ENCODE assay signal across 24 mouse cellular contexts in the genomic region with DNA sequence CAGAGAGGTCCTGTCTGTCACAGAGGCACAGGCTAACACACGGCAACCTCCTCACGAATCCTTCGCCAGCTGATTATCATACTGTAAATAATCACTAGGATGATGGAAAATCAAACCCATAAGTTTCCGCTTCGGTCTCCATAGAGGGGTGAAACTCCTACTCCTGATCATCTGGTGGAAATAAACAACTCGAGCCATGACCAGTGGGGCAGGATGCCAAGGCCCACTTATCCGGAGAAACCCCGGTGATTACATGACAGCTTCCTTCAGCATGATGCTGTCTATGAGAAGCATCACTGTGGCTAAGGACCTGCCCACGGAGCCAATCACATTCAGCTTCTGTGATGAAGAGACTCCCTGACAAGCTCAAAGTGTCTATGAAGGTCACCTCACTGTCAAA.
DNase-seq lines count a peak whose midpoint lies in the region; ATAC-seq lines count a peak whose summit lies in the region.
"Had no signal": no experiment of that assay in that cellular context is flagged by ENCODE, and none has a peak within 500 bp of the region (broad histone marks: within the 10 kb centered on the region; RNA-seq: fewer than 3 reads in every experiment).

No protein-coding gene starts in this region.

- no peaks in the 10 kb centered on the region for H3K36me3 ChIP-seq in embryonic facial prominence, embryonic 12.5 days
- no peaks in the 10 kb centered on the region for H3K36me3 ChIP-seq in embryonic facial prominence, embryonic 10.5 days (replicated peaks)
- H3K36me3 ChIP-seq in embryonic facial prominence, embryonic 13.5 days: no peaks in the 10 kb centered on the region
- H3K36me3 ChIP-seq: forebrain, embryonic 10.5 days; G1E; hindbrain, embryonic 12.5 days; hindbrain, embryonic 15.5 days had no signal

- H3K27me3 ChIP-seq in embryonic facial prominence, embryonic 12.5 days: no peaks in the 10 kb centered on the region
- H3K27me3 ChIP-seq in embryonic facial prominence, embryonic 10.5 days (replicated peaks; ENCODE audit: low read depth, poor library complexity, severe bottlenecking): no peaks in the 10 kb centered on the region
- no peaks in the 10 kb centered on the region for H3K27me3 ChIP-seq in embryonic facial prominence, embryonic 13.5 days
- H3K27me3 ChIP-seq: CH12.LX; forebrain, embryonic 13.5 days; hindbrain, embryonic 12.5 days; hindbrain, embryonic 15.5 days; Patski had no signal

- no peaks in the 10 kb centered on the region for H3K4me1 ChIP-seq in embryonic facial prominence, embryonic 12.5 days
- H3K4me1 ChIP-seq in embryonic facial prominence, embryonic 10.5 days: 0 out of 2 replicates have a peak, but pooled peaks cover 4% of the 10 kb centered on the region
- H3K4me1 ChIP-seq in embryonic facial prominence, embryonic 13.5 days: peaks cover 18% of the 10 kb centered on the region
- H3K4me1 ChIP-seq: forebrain, embryonic 10.5 days; forebrain, embryonic 13.5 days; hindbrain, embryonic 12.5 days; hindbrain, embryonic 15.5 days had no signal

- no peaks in the 10 kb centered on the region for H3K9me3 ChIP-seq in embryonic facial prominence, embryonic 12.5 days
- no peaks in the 10 kb centered on the region for H3K9me3 ChIP-seq in embryonic facial prominence, embryonic 10.5 days
- H3K9me3 ChIP-seq in embryonic facial prominence, embryonic 13.5 days: no peaks in the 10 kb centered on the region
- H3K9me3 ChIP-seq: forebrain, embryonic 10.5 days; forebrain, embryonic 13.5 days; G1E; hindbrain, embryonic 12.5 days; hindbrain, embryonic 15.5 days had no signal

- no peak overlapping the region for H3K4me3 ChIP-seq in embryonic facial prominence, embryonic 12.5 days
- H3K4me3 ChIP-seq in embryonic facial prominence, embryonic 10.5 days: no peak overlapping the region
- no peak overlapping the region for H3K4me3 ChIP-seq in embryonic facial prominence, embryonic 13.5 days
- H3K4me3 ChIP-seq: forebrain, embryonic 10.5 days; forebrain, embryonic 13.5 days; gastrocnemius, adult 2 months; hindbrain, embryonic 12.5 days; hindbrain, embryonic 15.5 days had no signal

- 67% methylated on average over 9 of the region's 9 CpGs for WGBS in embryonic facial prominence, embryonic 12.5 days
- 90% methylated on average over 9 of the region's 9 CpGs for WGBS in embryonic facial prominence, embryonic 10.5 days
- whole genome bisulfite sequencing in embryonic facial prominence, embryonic 13.5 days: 39% methylated on average over 9 of the region's 9 CpGs

- H3K27ac ChIP-seq in embryonic facial prominence, embryonic 12.5 days: peak overlapping the region; percentile 30; the same call in 1 of the 2 replicates
- H3K27ac ChIP-seq in embryonic facial prominence, embryonic 10.5 days (replicated peaks): no peak overlapping the region
- H3K27ac ChIP-seq in embryonic facial prominence, embryonic 13.5 days: 0 out of 2 replicates have a peak overlapping the region, but pooled peaks have one; percentile 23
- H3K27ac ChIP-seq: forebrain, embryonic 10.5 days; forebrain, embryonic 13.5 days; gastrocnemius, adult 2 months; hindbrain, embryonic 12.5 days; hindbrain, embryonic 15.5 days had no signal

- H3K4me2 ChIP-seq in embryonic facial prominence, embryonic 12.5 days (replicated peaks): no peak overlapping the region
- no peak overlapping the region for H3K4me2 ChIP-seq in embryonic facial prominence, embryonic 13.5 days
- H3K4me2 ChIP-seq: forebrain, embryonic 13.5 days; heart, embryonic 11.5 days; hindbrain, embryonic 12.5 days; hindbrain, embryonic 15.5 days had no signal

- no peak overlapping the region for H3K9ac ChIP-seq in embryonic facial prominence, embryonic 12.5 days
- H3K9ac ChIP-seq in embryonic facial prominence, embryonic 13.5 days: no peak overlapping the region
- H3K9ac ChIP-seq: forebrain, embryonic 13.5 days; hindbrain, embryonic 12.5 days; hindbrain, embryonic 15.5 days had no signal

- DNase-seq in embryonic facial prominence, embryonic 10.5 days (ENCODE audit: low spot score): no peak
- DNase-seq in lung, postnatal 10 days: peak; percentile 72
- DNase-seq in lung, postnatal 36 days: peak; percentile 58
- no peak for DNase-seq in embryo, embryonic 9.5 days (ENCODE audit: extremely low spot score)
- no peak for DNase-seq in ovary, postnatal 14 days (ENCODE audit: low spot score)
- no peak for DNase-seq in frontal cortex, postnatal 25 days (ENCODE audit: low spot score in 2 of 2)
- DNase-seq: adrenal gland, postnatal 10 days; adrenal gland, postnatal 36 days; cerebellum, adult 18-20 months; cerebellum, adult 9-10 months; gastrocnemius, adult 2 months; gastrocnemius, postnatal 14 days; heart, adult 11 months had no signal

- no peak for ATAC-seq in embryonic facial prominence, embryonic 12.5 days (ENCODE audit: insufficient number of reproducible peaks, insufficient read depth, low FRiP score, low TSS enrichment)
- ATAC-seq in embryonic facial prominence, embryonic 13.5 days (ENCODE audit: insufficient number of reproducible peaks, insufficient read depth, low FRiP score, low TSS enrichment, low read depth): no peak
- ATAC-seq: forebrain, embryonic 13.5 days; forebrain, embryonic 16.5 days; Patski had no signal

Comparison
In these comparisons a context has a peak if more than half of its experiments do, and no peak if none do; other contexts are left out.
1. DNase-seq: peak in lung, postnatal 10 days (single experiment) and lung, postnatal 36 days (single experiment); none in embryonic facial prominence, embryonic 10.5 days (single experiment), embryo, embryonic 9.5 days (single experiment), ovary, postnatal 14 days (single experiment) and frontal cortex, postnatal 25 days (0 of 2).